Mouse (Mus musculus): ENCODE data around the gene Glrx5.

Gene Glrx5

DNA sequence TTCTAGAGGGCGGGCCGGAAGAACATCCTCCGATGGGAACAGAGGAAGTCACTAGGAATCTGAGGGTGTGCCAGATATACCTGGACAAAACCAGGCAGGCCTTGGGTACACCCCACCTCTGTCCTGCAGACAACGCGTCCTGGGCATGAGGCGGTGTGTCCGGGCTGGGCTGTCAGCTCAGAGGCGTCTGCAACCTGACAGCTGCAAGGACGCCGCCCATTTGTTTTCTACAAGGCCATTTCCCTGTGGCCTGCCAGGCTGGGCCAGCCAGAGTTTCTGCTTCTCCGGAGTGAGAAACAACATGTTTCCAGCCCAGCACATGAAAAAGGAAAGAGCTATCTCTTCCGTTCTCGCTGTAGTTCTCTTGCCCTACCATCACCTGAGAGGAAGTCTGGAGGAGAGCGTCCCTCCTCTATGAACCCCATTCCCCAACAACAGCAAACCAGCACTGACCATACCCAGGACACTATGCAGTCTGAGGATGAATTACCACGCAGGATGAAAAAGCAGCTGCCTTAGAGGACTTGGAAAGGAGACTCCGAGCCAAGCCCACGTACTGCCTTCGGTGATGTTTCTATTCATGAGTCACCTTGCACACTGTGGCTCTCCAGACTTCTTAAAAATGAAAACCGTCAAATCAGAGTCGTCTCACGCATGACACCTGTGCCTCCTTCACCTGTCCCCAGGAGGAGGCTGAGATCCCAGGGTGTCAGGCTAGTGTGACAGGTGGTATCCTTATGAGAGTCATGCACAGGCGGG lies 27.4 kb upstream of the Glrx5 start:
- no peak for DNase-seq (ENCODE audit: low spot score in 2 of 2)

- DNase-seq (ENCODE audit: low spot score in 2 of 2): no peak
Observed at GRCm38 (mm10) chr12:105005715-105005972, 26.8 kb upstream of the Glrx5 start.

DNA sequence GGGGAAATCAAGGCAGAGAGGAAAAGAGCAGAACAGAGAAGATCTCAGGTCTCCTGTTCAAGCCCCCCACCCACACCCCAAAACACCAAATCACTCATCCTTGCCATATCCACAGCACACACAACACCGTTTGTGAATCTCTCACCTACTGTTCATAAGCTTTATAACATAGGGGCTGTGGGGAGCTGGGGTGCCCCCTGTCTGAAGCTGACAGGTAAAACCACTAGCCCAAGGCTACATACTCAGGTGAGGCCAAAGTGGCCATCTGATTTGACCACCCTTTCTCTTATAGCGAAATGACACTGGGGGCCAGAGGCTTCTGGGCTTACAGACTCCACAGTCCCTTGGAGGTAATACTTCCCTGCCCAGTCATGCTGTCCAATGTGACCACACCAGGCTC lies 24.3 kb upstream of the Glrx5 start:
- DNase-seq (ENCODE audit: low spot score in 2 of 2): no peak

- no peak for DNase-seq (ENCODE audit: low spot score in 2 of 2)
Observed at GRCm38 (mm10) chr12:105008752-105009178, 23.7 kb upstream of the Glrx5 start.

DNA sequence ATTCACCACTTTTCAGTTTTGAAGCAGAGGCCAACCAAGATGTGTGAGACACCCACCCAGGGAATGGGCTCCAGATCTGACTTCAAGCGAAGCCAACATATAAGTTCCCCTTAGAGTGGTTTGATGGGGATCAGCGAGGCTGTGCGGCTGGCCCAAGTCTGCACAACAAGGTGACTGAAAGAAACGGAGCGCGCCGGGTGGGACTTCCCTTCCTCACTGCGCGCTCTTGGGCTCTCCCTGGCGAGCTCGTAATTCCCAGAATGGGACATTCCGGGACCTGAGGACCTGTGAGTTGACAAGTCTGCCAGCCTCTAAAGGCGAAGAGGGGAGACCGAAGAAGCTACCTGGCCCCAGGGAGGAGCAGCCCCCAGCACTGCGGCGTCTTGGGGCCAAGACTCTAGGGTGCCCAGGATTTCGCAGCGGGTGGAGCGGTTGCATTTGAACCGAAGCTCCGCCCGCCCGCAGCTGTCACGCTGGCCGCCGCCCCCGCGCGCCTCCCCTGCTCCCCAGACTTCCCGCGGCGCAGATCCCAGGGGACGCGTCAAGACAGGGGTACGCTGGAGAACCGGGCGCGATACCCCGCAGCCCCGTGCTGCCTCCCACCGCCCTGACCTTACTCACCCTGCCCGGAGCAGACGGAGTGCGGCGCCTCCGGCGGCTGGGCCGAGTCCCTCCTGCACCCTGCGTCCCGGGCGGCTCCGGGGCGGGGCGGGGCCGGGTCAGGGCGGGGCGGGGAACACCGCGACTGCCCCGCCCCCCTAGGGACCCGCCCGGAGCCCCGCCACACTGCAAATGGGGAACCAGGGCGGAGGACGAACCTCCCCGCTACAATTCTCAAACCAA lies 22.9 kb upstream of the Glrx5 start, which contains the start of gene Syne3:
Gene Syne3, minus strand, starts transcription at position 440 of the 843 bp plus-strand sequence.
- DNase-seq (ENCODE audit: low spot score in 2 of 2): peak; percentile 58 to 67

DNA sequence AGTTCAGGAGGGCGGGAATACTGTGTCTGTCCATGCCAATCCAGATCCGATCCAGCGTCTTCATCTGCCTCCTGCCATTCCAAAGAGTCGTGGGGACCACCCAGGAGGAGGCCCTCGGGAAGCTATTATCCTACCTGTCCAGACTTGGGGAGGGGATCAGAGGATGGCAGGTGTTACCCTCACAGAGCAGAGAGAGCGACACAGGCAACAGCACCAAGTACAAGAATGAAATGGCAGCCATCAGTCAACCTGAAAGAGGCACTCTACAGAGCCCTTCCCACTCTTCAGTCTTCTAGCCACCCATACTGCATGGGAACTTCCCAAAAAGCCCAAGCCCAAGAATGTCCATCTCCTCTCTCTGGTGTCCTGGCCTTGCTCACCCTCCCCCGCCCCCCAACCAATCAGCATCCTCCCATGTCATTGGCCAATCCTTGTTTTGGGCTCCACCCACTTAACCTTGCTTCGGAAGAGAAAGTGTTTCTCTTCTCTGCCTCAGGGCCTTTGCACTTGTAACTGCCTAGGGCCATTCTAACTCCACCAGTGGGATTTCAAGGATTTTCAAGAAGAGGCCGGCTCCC lies 22.2 kb upstream of the Glrx5 start:
- no peak for DNase-seq (ENCODE audit: low spot score in 2 of 2)

GRCm38 (mm10) chr12:105011589-105011988 lies 20.9 kb upstream of the Glrx5 start:
- no peak for DNase-seq (ENCODE audit: low spot score in 2 of 2)

DNA sequence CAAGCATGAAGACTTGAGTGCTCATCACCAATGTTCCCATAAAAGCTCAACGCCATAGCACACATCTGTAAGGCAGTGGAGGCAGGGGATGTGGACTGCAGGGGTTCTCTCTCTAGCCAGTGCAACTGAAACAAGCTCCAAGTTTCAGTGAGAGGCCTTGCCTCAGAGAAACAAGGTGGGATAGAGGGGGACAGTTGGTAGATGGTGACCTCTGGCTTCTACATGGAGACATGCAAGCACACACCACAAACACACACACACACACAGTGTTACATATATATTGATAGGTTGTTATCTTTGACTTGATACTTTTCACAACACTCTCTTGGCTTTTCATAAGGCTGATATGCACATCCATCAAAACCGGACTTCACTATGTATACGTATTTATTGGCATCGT lies 20.2 kb upstream of the Glrx5 start:
- no peak for DNase-seq (ENCODE audit: low spot score in 2 of 2)

GRCm38 (mm10) chr12:105013065-105013464 lies 19.4 kb upstream of the Glrx5 start:
- DNase-seq (ENCODE audit: low spot score in 2 of 2): peak; percentile 73 to 77

- no peak for DNase-seq (ENCODE audit: low spot score in 2 of 2)
Observed at GRCm38 (mm10) chr12:105016199-105016598, 16.3 kb upstream of the Glrx5 start.

DNA sequence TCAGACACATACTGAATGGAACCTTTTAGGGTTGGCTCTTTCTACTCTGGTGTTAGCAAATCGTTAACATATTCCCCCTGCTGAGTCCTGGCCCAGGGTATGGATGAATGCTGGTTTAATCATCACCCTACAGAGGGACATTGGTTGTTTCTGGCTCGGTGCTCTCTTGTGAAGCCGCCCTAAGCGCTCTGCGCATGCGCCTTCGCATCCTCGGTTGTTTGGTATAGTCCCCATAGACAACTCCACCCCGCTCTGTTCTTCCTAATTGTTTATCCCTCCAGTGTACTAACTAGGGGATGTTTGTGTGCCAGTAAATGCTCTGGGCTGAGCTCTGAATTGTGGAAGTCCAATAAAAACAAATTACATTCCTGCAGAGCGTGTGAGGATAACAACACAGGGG lies 15.8 kb upstream of the Glrx5 start:
- no peak for DNase-seq (ENCODE audit: low spot score in 2 of 2)

DNA sequence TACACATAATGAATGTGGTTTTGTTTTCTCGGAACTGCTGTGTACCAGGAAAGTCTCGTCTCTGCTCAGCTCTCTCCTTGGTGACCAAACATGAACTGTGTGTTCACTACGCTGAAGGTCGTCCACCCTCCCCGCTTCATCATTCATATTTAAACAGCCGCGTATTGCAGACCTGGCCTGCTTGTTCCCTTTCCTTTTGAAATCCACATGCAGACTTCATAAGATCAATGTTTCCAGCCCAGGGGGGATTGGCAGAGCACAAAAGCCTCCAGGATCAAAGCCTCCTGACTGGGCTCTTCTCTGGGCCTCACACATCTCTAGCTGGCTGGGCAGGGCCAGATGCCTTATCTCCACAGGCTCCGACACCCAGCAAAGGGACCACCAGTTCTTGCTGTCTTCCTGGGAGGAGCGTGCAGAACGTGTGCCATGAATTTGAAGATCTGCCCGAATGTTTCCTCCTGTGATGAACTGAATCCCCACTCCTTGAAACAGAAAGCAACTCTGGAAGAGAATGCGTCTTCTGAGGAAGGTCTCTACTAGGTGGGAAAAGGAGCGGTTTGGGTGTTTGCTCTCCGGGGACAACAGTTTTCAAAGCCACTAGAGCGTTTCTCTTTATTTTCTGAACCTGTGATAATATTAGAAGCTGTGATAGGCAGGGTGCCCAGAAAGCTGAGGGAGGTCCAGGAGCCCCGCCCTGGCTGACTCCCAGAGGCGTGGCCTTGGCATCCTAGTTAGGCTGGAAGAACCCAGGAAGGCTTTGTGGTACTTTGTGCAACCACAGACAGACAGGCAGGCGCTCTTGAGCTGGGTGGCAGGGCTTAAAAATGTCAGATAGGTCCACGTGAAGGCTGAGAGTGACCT lies 12.9 kb upstream of the Glrx5 start:
- DNase-seq (ENCODE audit: low spot score in 2 of 2): no peak

DNA sequence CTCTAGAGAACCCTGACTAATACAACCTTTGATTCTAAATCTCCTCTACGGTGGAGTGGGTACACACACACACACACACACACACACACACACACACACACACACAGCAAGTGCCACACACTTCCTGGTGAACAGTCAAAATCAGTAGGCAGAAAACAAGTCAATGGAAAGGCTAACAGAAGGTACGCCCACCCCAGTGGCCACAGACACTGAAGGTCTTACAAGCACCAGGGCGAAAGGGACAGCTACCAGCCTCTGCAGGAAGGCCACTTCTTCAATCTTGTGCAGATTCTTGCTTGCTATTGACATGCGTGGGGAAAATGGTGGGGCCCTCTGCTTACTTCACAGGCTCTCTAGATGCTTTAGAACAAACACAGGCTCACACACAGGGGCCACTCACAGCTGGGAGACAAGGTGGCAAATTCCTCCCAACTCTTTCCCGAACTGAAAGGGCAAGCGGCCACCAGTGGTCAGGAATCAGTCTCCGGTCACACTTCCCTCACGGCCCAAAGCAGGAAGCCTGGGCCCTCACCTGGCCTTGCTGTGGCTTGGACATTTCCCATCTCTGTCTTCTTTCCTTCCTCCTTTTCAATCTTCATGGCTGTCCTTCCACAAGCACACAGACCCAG lies 10.9 kb upstream of the Glrx5 start:
- DNase-seq (ENCODE audit: low spot score in 2 of 2): no peak

- peak in 1 of 2 experiments; percentile 50 for DNase-seq (ENCODE audit: low spot score in 2 of 2)
Observed at GRCm38 (mm10) chr12:105022141-105022540, 10.3 kb upstream of the Glrx5 start.

DNA sequence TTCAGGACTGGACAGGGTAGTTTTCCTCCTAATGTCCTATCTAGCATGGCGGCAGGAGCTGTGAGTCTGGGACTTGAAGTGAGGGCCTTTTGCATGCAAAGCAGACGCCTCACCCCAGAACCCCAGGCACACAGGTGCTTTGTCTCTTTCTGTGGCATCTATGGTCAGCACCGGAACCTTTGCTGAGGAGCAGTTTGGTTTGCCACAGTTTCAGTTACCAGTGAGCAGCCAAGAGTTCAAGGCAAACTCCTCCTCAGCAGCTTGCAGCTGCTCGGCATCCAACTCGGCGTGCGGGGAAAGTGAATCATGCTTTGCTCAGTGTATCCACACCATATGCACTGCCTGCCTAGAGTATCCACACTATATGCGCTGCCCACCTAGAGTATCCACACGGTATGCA lies 9.7 kb upstream of the Glrx5 start:
- DNase-seq (ENCODE audit: low spot score in 2 of 2): no peak

- DNase-seq (ENCODE audit: low spot score in 2 of 2): peak; percentile 76 to 78
Observed at GRCm38 (mm10) chr12:105025271-105025946, 7.1 kb upstream of the Glrx5 start.

GRCm38 (mm10) chr12:105025947-105026586 lies 6.4 kb upstream of the Glrx5 start:
- no peak for DNase-seq (ENCODE audit: low spot score in 2 of 2)

DNA sequence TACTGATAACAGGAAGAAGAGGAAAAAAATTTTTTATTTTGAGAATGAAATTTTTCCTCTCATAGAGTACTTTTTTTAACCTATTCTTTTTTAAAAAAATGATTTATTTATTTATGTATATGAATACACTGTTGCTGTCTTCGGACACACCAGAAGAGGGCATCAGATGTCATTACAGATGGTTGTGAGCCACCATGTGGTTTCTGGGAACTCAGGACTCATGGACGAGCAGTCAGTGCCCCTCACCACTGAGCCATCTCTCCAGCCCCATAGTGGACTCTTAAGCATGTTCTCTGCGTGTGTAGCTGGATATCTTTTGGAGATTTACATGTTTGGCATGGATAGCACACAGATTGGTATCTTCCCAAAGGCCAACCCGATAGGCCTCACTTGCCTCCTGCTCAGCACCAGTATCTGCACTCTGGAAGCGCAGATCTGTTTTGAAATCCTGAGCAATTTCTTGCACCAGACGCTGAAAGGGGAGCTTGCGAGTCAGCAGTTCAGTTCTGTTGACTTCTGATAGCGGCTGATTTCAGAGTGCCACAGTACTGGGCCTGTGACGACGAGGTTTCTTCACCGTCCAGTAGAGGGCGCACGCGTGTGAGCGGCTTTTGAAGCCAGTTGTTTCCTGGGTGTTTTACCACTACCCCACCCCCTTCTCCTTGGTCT lies 5.0 kb upstream of the Glrx5 start:
- peak; percentile 57 to 74 for DNase-seq (ENCODE audit: low spot score in 2 of 2)

- no peak for DNase-seq (ENCODE audit: low spot score in 2 of 2)
Observed at GRCm38 (mm10) chr12:105029890-105030289, 2.6 kb upstream of the Glrx5 start.

Data from right cerebral cortex, postnatal 10 days (tissue).